Mouse (Mus musculus): ENCODE measurements around the gene Lin7c.
"Not testable (repeated sequence)": the region's sequence is repeated elsewhere in the genome, so short reads cannot be mapped to it uniquely, and the experiment has no call there.

Gene Lin7c

GRCm38 (mm10) chr2:109890597-109890996 is at the start of gene Lin7c:
Gene Lin7c (plus strand): TSS chr2:109890853.
- DNase-seq (ENCODE audit: low spot score in 2 of 2), result peak; percentile 93

- DNase-seq (ENCODE audit: low spot score in 2 of 2), result no peak
Measured at GRCm38 (mm10) chr2:109846401-109846800, 44.3 kb upstream of the Lin7c start.

- DNase-seq (ENCODE audit: low spot score in 2 of 2), result no peak
Measured at GRCm38 (mm10) chr2:109848305-109848704, 42.3 kb upstream of the Lin7c start.

- no peak for DNase-seq (ENCODE audit: low spot score in 2 of 2)
Measured at GRCm38 (mm10) chr2:109848715-109849114, 41.9 kb upstream of the Lin7c start.

GRCm38 (mm10) chr2:109855601-109856000 is 35.1 kb upstream of the Lin7c start:
- DNase-seq (ENCODE audit: low spot score in 2 of 2), result no peak

- no peak for DNase-seq (ENCODE audit: low spot score in 2 of 2)
Measured at GRCm38 (mm10) chr2:109859671-109860070, 31.0 kb upstream of the Lin7c start.

- no peak for DNase-seq (ENCODE audit: low spot score in 2 of 2)
Measured at GRCm38 (mm10) chr2:109860832-109861231, 29.8 kb upstream of the Lin7c start.

GRCm38 (mm10) chr2:109879429-109879828 is 11.2 kb upstream of the Lin7c start:
- not testable (repeated sequence) for DNase-seq (ENCODE audit: low spot score in 2 of 2)

- DNase-seq (ENCODE audit: low spot score in 2 of 2), result no peak
Measured at GRCm38 (mm10) chr2:109881111-109881510, 9.5 kb upstream of the Lin7c start.

- DNase-seq (ENCODE audit: low spot score in 2 of 2), result no peak
Measured at GRCm38 (mm10) chr2:109881625-109882024, 9.0 kb upstream of the Lin7c start.

- DNase-seq (ENCODE audit: low spot score in 2 of 2), result no peak
Measured at GRCm38 (mm10) chr2:109884106-109884505, 6.5 kb upstream of the Lin7c start.

- DNase-seq (ENCODE audit: low spot score in 2 of 2), result no peak
Measured at GRCm38 (mm10) chr2:109884507-109884906, 6.1 kb upstream of the Lin7c start.

GRCm38 (mm10) chr2:109890068-109890467 is 585 bp upstream of the Lin7c start:
- DNase-seq (ENCODE audit: low spot score in 2 of 2), result no peak

- no peak for DNase-seq (ENCODE audit: low spot score in 2 of 2)
Measured at GRCm38 (mm10) chr2:109891031-109891430, 378 bp downstream of the Lin7c start.

GRCm38 (mm10) chr2:109891471-109891870 is 818 bp downstream of the Lin7c start:
- no peak for DNase-seq (ENCODE audit: low spot score in 2 of 2)

- DNase-seq (ENCODE audit: low spot score in 2 of 2), result no peak
Measured at GRCm38 (mm10) chr2:109896311-109896710, 5.7 kb downstream of the Lin7c start.

GRCm38 (mm10) chr2:109902869-109903268 is 12.2 kb downstream of the Lin7c start:
- DNase-seq (ENCODE audit: low spot score in 2 of 2), result no peak

- DNase-seq (ENCODE audit: low spot score in 2 of 2), result peak; percentile 76 to 84
Measured at GRCm38 (mm10) chr2:109904171-109904821, 13.6 kb downstream of the Lin7c start.

- no peak for DNase-seq (ENCODE audit: low spot score in 2 of 2)
Measured at GRCm38 (mm10) chr2:109909122-109909521, 18.5 kb downstream of the Lin7c start.

GRCm38 (mm10) chr2:109912216-109912615 is 21.6 kb downstream of the Lin7c start:
- DNase-seq (ENCODE audit: low spot score in 2 of 2), result no peak

GRCm38 (mm10) chr2:109912766-109913165 is 22.1 kb downstream of the Lin7c start:
- no peak for DNase-seq (ENCODE audit: low spot score in 2 of 2)

GRCm38 (mm10) chr2:109913241-109913640 is 22.6 kb downstream of the Lin7c start:
- DNase-seq (ENCODE audit: low spot score in 2 of 2), result no peak

GRCm38 (mm10) chr2:109914601-109915000 is 23.9 kb downstream of the Lin7c start:
- DNase-seq (ENCODE audit: low spot score in 2 of 2), result no peak

Data from spleen, postnatal 36 days (tissue).